Mouse (Mus musculus) ES-E14 (cell line): ENCODE measurements around the gene Mrpl42.

Source experiments
- CHD2 ChIP-seq: IDR thresholded peaks from 2 replicates; pipeline ENCODE4 v1.6.1; 2014; ENCODE audit warnings: mild to moderate bottlenecking, low read depth, low read length, inconsistent platforms
- HCFC1 ChIP-seq: IDR thresholded peaks from 2 replicates; pipeline ENCODE4 v1.6.1; 2012; ENCODE audit warnings: low read length, inconsistent platforms, borderline replicate concordance; ENCODE audit not compliant: insufficient read depth
- ZC3H11A ChIP-seq: IDR thresholded peaks from 2 replicates; pipeline ENCODE4 v1.6.1; 2012; ENCODE audit warnings: low read depth, mild to moderate bottlenecking, inconsistent platforms, low read length, borderline replicate concordance
- ZNF384 ChIP-seq: IDR thresholded peaks from 2 replicates; pipeline ENCODE4 v1.6.1; 2012; ENCODE audit warnings: low read depth, low read length, inconsistent platforms

- TF ChIP-seq ZC3H11A (no peak), CHD2 (no peak), HCFC1 (no peak), ZNF384 (no peak)
These were observed 15.9 kb upstream of the Mrpl42 start for GRCm38 (mm10) chr10:95517656-95518055.
